Mouse (Mus musculus): ENCODE data around the gene Fam110a. TPM values are rescaled to one million over a fixed set of nuclear protein-coding genes. Genes with fewer than 3 reads are reported as not detected.
A peak's percentile ranks its signal among the peaks of the same experiment; 100 is the strongest.

The Fam110a gene
- polyA plus RNA-seq, 1 experiment from 2014 or later = 149 TPM

DNA sequence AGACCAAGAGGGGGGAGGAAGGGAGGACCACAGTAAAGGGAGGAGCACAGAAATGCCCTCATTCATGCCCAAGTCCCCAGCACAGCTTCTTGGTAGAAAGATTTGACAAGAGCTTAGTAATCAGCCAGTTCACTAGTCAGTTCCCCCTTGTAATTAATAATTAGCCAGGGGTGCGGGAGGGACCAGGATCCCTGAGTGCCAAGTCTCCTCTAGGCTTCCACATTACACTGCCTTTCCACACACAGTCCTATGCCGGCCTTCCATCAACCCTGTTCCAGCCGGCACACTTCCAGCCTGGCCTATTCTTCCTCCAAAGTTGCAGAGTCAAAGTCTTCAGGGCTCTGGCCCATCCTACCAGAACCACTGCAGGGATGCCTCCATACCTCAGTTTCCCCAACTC is 4.0 kb downstream of the Fam110a start:
- WGBS = 94% methylated on average over 3 of the region's 3 CpGs
- DNase-seq (ENCODE audit: low spot score) = no peak
- peaks cover 91% of the 10 kb centered on the region for H3K4me1 ChIP-seq (replicated peaks)
- H3K9me3 ChIP-seq = no peaks in the 10 kb centered on the region
- H3K27me3 ChIP-seq (ENCODE audit: insufficient read depth, poor library complexity, severe bottlenecking) = peaks cover 35% of the 10 kb centered on the region
- H3K27ac ChIP-seq = peak overlapping the region; percentile 29; the same call in 1 of the 2 replicates
- H3K4me3 ChIP-seq = no peak overlapping the region
- peaks cover 24% of the 10 kb centered on the region for H3K36me3 ChIP-seq

DNA sequence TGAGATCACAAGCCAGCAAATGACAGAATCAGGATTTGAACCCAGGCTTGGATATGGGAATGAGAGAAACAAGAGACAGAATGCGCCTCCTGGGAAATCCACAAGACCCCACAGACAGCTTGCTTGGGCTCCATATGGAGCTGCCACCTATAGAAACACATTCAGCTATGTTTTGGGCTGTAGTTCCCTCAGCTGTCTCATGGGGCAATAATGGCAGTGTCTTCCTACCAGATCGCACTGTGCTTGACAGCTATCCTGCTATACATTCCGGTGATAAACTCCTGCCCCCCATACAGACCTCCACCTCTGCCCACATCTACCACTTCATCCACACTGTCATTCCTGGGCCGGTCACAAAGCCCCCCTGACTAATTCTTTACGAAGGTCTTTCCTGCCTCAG is 4.7 kb downstream of the Fam110a start:
- 0 out of 2 replicates have a peak overlapping the region, but pooled peaks have one; percentile 29 for H3K27ac ChIP-seq
- peaks cover 35% of the 10 kb centered on the region for H3K27me3 ChIP-seq (ENCODE audit: insufficient read depth, poor library complexity, severe bottlenecking)
- H3K9me3 ChIP-seq = no peaks in the 10 kb centered on the region
- H3K36me3 ChIP-seq = peaks cover 28% of the 10 kb centered on the region
- 86% methylated on average over 5 of the region's 5 CpGs for WGBS
- no peak overlapping the region for H3K4me3 ChIP-seq
- DNase-seq (ENCODE audit: low spot score) = no peak
- H3K4me1 ChIP-seq (replicated peaks) = peaks cover 92% of the 10 kb centered on the region

DNA sequence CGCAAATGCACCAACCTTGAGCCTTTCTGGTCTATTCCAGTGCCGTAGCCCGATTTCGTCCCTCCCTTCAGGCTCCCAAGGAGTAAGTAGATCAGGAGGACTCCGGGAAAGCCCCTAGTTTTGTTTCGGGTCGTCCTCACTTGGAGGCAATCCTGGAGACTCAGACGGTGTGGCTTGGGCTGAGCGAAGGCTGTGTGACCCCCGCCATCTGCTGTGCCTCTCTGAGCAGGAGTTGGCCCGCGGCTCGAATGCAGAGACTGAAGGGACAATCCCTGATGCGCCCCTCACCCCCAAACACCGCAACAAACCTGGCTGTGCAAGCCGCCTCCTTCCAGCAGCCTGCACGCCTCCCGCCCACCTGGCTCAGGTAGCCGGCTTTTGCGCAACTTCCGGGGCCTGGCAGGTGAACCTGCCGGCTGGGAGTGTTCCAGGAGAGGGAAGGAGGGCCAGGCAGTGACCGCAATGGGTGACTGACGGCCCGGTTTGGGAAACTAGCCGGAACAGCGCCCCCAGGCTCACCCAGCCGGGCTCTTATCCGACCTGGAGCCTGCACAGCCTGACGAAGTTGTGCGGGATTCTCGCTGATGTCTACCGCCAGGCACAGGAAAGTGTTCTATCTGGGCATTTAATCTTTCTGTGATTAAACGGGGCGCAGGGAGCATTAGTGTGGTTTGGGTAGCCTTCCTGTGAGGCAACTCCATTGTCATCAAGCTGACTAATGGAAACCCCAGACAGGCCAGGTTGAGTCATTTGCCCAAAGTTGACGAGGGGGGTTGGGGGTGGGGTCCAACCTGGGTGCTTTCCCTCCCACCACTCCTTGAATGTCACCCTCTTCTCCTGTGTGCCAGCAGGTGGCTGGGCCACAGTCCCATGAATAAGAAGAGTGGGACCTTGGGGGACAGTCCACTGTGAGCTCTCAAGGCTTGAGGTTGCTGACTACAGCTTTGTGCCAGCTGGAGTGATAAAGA is 6.1 kb downstream of the Fam110a start:
- peak overlapping the region; percentile 55 for H3K4me3 ChIP-seq
- peaks cover 35% of the 10 kb centered on the region for H3K27me3 ChIP-seq (ENCODE audit: insufficient read depth, poor library complexity, severe bottlenecking)
- H3K36me3 ChIP-seq = peaks cover 43% of the 10 kb centered on the region
- H3K4me1 ChIP-seq (replicated peaks) = peaks cover 94% of the 10 kb centered on the region
- DNase-seq (ENCODE audit: low spot score) = peak; percentile 53
- H3K27ac ChIP-seq = peak overlapping the region; percentile 93
- no peaks in the 10 kb centered on the region for H3K9me3 ChIP-seq
- 4% methylated on average over 36 of the region's 36 CpGs for WGBS

DNA sequence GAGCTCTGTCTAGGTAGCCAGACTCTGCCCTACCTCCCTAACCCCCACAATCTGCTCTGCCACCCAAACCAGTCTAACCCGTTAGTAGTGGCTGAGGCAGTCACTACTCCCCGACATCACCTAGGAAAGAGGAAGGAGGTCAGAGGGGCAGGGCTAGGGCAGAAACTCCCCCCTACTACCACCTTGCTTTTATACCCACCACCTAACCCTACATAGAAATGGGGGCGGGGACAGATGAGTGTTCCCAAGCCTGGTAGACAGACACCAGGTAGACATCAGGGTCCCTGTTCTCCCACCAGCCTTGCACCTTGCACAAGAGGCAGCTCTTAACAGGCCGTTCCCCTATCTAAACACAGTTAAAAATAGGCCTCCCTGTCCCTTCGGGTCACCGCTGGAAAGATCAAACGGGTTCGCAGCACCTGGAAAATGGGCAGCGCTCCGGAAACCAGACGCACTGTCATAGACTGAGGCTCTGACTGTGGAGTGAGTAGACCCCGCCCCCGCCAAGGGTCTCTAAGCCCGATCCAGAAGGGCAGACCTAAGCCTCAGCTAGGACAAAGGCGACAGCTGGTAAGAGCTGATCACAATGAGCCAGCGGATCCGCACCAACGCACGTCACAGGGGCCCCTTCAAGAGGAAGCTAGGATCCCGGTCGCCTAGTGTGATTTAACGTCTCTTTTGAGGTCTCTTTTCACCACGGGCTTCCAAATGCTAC is 7.0 kb downstream of the Fam110a start:
- H3K9me3 ChIP-seq = no peaks in the 10 kb centered on the region
- 9% methylated on average over 23 of the region's 23 CpGs for WGBS
- H3K4me3 ChIP-seq = peak overlapping the region; percentile 55
- peak overlapping the region; percentile 93 for H3K27ac ChIP-seq
- peaks cover 35% of the 10 kb centered on the region for H3K27me3 ChIP-seq (ENCODE audit: insufficient read depth, poor library complexity, severe bottlenecking)
- H3K36me3 ChIP-seq = peaks cover 51% of the 10 kb centered on the region
- DNase-seq (ENCODE audit: low spot score) = peak; percentile 82
- H3K4me1 ChIP-seq (replicated peaks) = peaks cover 94% of the 10 kb centered on the region

DNA sequence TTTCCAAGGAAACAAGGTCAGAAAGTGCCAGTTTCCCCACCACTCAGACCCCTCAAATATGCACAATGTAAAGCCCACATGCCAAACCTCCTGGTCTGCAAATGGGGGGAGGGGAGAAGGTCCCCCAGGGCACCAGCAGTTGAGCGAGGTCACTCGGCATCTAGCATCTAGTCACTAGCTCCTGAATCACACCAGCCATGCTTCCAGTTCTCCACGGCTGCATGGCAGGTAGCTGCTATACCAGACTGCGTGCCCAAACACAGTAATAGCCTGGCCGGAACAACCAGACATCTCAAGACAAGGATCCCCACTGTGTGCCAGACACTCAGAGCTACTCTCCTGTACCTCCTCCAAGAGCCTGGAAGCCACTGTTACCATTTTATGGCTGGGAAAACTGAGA is 8.3 kb downstream of the Fam110a start:
- peaks cover 35% of the 10 kb centered on the region for H3K27me3 ChIP-seq (ENCODE audit: insufficient read depth, poor library complexity, severe bottlenecking)
- H3K9me3 ChIP-seq = no peaks in the 10 kb centered on the region
- peak overlapping the region; percentile 18; the same call in 1 of the 2 replicates for H3K4me3 ChIP-seq
- DNase-seq (ENCODE audit: low spot score) = no peak
- peaks cover 94% of the 10 kb centered on the region for H3K4me1 ChIP-seq (replicated peaks)
- H3K36me3 ChIP-seq = peaks cover 39% of the 10 kb centered on the region
- WGBS = 82% methylated on average over 5 of the region's 5 CpGs
- H3K27ac ChIP-seq = peak overlapping the region; percentile 93

DNA sequence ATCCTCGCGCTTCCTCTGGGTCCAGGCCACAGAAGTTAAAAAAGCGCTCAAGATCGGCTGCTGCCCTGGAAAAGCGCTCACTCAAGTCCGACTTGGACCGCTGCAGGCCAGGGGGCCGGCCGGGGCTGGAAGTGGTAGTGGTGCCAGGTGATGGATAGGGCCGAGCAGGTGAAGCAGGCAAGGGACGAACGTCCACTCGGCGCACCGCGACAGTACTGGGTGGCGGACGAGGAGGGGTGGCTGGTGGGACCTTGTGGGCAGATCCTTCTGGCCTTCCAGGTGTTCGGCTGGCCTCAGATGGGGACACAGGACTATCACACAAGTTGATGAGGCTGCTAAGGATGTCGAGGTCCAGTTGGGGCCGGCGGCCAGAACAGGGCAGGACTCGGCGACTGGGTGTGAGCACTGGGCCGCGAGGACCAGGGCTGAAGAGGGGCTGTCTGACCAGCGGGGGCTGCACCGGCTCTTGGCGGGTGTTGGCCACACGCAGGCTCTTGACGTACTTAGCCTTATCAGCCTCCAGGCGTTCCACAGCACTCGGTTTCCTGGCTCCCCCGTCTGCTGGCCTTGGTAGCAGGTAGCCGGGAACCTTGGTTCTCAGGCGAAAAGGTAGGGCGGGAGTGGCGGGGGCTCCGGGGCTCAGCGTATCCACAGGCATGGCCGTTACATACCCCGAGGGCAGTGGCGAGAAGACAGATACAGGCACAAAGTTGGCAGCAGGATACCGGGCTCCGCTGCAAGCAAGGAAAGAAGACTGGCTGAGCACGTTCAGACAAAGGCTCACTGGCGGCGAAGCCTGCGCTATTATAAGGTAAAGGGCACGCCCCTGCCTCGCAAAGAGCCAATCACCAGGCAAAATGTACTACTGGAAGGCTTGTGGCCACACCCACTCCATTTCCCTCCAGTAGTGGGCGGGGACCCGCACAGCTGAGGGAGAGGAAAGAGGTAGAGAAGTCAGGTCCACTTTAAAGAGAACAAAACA is 9.5 kb downstream of the Fam110a start:
- H3K27ac ChIP-seq = peak overlapping the region; percentile 93
- H3K36me3 ChIP-seq = peaks cover 28% of the 10 kb centered on the region
- H3K4me1 ChIP-seq (replicated peaks) = peaks cover 91% of the 10 kb centered on the region
- WGBS = 47% methylated on average over 53 of the region's 53 CpGs
- H3K4me3 ChIP-seq = peak overlapping the region; percentile 56
- H3K27me3 ChIP-seq (ENCODE audit: insufficient read depth, poor library complexity, severe bottlenecking) = peaks cover 35% of the 10 kb centered on the region
- peak; percentile 91 for DNase-seq (ENCODE audit: low spot score)
- no peaks in the 10 kb centered on the region for H3K9me3 ChIP-seq

DNA sequence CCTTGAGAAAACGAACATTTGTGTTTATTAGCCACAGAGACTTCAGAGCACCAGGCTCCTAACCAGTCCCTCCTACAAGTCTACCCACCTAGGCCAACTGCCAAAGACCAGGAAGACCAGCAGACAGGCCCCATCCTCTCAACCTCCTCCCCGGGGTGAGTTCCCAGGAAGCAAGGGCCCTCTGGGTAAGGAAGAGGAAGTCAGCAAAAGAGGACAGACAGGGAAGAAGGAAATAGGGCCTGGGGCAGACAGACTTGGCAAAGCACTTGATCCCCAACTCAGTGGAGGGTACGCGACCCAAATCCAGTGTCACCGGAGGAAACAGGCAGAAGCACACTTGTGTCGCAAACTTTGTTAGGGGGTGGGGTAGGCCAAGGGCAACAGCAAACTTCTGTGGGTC is 10.6 kb downstream of the Fam110a start:
- WGBS = 93% methylated on average over 6 of the region's 6 CpGs
- H3K4me3 ChIP-seq = peak overlapping the region; percentile 56
- no peak for DNase-seq (ENCODE audit: low spot score)
- H3K9me3 ChIP-seq = no peaks in the 10 kb centered on the region
- H3K36me3 ChIP-seq = peaks cover 28% of the 10 kb centered on the region
- peaks cover 93% of the 10 kb centered on the region for H3K4me1 ChIP-seq (replicated peaks)
- H3K27me3 ChIP-seq (ENCODE audit: insufficient read depth, poor library complexity, severe bottlenecking) = peaks cover 32% of the 10 kb centered on the region
- peak overlapping the region; percentile 93 for H3K27ac ChIP-seq

DNA sequence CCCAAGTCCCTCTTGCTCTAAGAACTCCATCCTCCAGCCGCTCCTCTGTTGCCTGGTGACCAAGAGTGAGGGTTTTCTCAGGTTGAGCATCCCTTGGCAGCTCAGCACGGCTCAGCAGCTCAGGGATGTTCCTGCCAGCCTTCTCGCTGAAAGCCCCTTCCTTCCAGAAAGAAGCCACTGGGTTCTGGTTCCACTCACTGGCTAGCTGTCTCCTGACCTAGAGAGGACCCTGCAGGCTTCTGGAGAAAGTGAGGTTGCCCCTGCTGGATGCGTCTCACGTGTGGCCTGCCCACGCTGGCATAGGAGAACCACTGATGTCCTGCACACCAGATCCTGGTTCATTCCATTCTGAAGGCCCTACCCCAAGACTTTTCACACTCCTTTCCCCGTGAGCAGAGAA is 11.0 kb downstream of the Fam110a start:
- H3K27ac ChIP-seq = peak overlapping the region; percentile 93
- H3K27me3 ChIP-seq (ENCODE audit: insufficient read depth, poor library complexity, severe bottlenecking) = peaks cover 28% of the 10 kb centered on the region; the same call in 1 of the 2 replicates
- peaks cover 93% of the 10 kb centered on the region for H3K4me1 ChIP-seq (replicated peaks)
- DNase-seq (ENCODE audit: low spot score) = no peak
- WGBS = 87% methylated on average over 7 of the region's 7 CpGs
- H3K4me3 ChIP-seq = peak overlapping the region; percentile 56
- no peaks in the 10 kb centered on the region for H3K9me3 ChIP-seq
- H3K36me3 ChIP-seq = peaks cover 28% of the 10 kb centered on the region

DNA sequence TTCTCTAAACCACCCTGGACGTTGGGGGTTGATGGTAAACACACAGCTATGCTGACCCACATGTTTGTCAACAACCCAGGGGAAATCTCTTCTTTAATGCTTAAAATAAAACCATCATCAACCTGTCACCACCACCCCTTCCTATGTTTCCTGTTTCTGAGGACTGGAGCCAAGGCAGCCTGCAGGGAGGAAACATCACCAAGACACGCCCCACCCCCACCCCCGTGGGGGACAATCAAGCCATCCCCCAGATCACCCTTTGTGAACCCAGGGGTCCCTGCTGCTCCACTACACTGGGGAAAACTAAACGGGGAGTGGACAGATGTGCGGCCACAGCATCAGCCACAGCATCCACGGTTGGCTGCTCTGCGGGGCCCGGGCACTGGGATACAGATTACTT is 11.6 kb downstream of the Fam110a start:
- WGBS = 77% methylated on average over 8 of the region's 8 CpGs
- Histone ChIP-seq H3K9me3 (no peaks in the 10 kb centered on the region), H3K27me3 (ENCODE audit: insufficient read depth, poor library complexity, severe bottlenecking) (peaks cover 26% of the 10 kb centered on the region; the same call in 1 of the 2 replicates), H3K4me1 (replicated peaks) (peaks cover 93% of the 10 kb centered on the region), H3K36me3 (peaks cover 28% of the 10 kb centered on the region), H3K4me3 (peak overlapping the region; percentile 56), H3K27ac (peak overlapping the region; percentile 93)
- no peak for DNase-seq (ENCODE audit: low spot score)

DNA sequence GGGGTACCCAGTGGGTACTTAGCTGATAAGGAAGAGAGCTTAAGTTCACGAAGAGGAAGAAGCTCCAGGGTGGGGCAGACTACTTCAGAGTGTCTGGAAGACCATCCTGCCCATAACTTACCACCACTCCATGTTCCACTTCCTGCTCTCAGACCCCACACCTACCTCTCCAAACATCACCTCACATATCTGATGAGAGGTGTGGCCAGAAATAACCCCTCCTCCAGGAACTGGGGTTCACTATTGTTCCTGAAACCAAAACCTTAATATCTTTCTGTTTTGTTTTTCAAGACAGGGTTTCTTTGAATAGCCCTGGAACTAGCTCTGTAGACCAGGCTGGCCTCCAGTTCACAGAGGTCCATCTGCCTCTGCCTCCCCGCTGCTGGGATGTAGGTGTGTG is 12.2 kb downstream of the Fam110a start:
- WGBS = 74% methylated on average over 2 of the region's 2 CpGs
- H3K27me3 ChIP-seq (ENCODE audit: insufficient read depth, poor library complexity, severe bottlenecking) = peaks cover 28% of the 10 kb centered on the region; the same call in 1 of the 2 replicates
- H3K4me1 ChIP-seq (replicated peaks) = peaks cover 93% of the 10 kb centered on the region

DNA sequence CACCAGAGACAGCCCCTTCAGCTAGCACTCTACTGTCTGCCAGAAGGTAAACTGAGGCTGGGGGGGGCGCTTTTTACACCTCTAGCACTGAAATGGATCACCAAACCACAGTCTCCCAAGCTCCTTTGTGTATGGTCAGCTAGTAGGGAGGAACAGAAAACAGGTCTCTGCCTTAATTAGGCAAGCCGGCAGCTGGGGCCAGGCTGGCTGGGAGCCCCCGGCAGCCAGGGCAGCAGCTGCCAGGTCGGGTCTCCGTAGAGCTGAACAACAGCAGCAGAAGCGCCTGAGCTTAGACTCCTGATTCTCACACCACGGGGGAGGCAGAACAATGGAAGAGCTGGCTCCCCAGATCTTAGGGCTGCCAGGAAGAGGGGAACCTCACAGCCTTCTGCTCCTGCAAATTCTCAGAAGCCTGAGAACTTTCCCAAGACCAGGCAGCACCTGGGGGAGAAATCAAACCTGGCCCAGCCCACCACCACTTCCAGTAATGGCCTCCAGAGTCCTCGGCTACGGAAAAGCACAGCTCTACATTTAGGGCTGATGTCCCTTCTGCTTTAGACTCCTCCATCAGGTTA is 12.8 kb downstream of the Fam110a start:
- peaks cover 24% of the 10 kb centered on the region; the same call in 1 of the 2 replicates for H3K27me3 ChIP-seq (ENCODE audit: insufficient read depth, poor library complexity, severe bottlenecking)
- WGBS = 21% methylated on average over 9 of the region's 9 CpGs
- peak overlapping the region; percentile 56 for H3K4me3 ChIP-seq
- peaks cover 28% of the 10 kb centered on the region for H3K36me3 ChIP-seq
- H3K9me3 ChIP-seq = no peaks in the 10 kb centered on the region
- peaks cover 93% of the 10 kb centered on the region for H3K4me1 ChIP-seq (replicated peaks)
- H3K27ac ChIP-seq = peak overlapping the region; percentile 93
- peak; percentile 65 for DNase-seq (ENCODE audit: low spot score)

More for the DNA sequence above, 12.2 kb downstream of the Fam110a start:
- Histone ChIP-seq H3K9me3 (no peaks in the 10 kb centered on the region), H3K4me3 (peak overlapping the region; percentile 56), H3K27ac (peak overlapping the region; percentile 93), H3K36me3 (peaks cover 28% of the 10 kb centered on the region)
- DNase-seq (ENCODE audit: low spot score) = no peak

Data from hindbrain, embryonic 10.5 days (tissue).